Mouse (Mus musculus) adrenal gland, adult 18-20 months (tissue): ENCODE results near the gene C1galt1. TPM values are rescaled to one million over a fixed set of nuclear protein-coding genes. Genes with fewer than 3 reads are reported as not detected.

Experiments
- DNase-seq, 2 experiments: peaks; one replicate each; pipeline ENCODE4 v3.0.0; 2021 to 2022; ENCODE audit warnings: low spot score in 2 of 2
- total RNA-seq, 2 experiments: library from RNA; stranded (reverse); gene quantifications; 1 replicate in 1 of 2; 2 replicates in 1 of 2; pipeline ENCODE4 v1.2.3; 2021

C1galt1 gene
- total RNA-seq, 2 experiments from 2014 or later, result 18.1 to 28.3 TPM

DNA sequence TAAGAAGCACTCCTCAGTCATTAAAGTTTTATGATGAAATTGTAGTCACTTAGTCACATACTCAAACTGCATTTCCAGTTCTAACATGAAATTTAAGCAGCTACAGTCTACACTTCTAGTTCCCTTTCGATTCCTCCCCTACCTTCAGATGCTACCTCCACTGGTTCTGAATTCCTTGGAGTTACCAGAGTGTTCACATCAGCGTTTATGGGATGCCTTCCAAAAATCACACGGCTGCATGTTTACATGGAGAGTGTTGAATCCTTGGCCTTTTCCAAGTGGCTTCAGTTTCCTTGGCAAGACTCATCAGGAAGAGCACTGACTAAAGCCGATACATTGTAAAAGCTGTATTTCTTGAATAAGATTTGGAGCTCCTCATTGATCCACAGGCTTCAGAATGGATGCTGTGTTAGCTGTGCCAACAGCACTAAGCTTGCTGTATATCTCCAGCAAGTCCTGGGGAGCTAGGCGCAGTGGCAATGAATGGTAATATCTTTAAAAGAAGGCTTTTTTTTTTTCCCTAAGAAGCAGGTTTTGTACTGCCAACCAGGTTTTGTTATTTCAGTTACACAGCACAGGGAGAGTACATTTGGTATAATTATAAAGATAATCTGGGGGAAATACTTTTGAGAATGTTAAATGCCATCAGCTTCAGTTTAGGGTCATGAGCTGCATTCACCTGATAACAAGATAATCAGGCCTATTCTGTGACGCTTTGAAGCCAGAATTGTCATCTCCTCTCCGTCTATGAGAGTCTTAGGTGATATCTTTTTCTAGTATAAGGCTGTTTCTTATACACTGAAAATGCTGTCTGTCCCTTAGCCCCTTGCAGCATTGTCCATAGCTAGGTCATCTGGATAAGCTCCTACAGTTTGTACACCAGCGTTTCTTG lies 13.0 kb downstream of the C1galt1 start:
- DNase-seq, result no peak

DNA sequence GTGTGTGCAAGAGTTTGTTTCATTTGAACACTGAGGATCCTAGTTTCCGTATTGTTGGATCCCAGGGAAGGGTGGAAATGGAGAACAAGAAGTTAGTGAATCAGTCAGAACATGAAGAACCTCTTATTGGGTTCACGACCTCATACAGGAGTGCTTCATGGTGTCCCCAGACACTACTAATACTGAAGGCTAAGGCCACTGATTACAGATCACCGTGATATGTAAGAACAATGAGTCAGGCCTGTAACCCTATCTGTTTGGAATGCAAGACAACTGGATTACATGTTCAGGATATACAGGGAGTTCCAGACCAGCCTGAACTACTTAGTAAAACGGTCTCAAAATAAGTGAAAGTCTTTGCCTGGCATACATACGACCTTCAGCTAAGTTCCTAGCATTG lies 13.9 kb downstream of the C1galt1 start:
- DNase-seq, result no peak

DNA sequence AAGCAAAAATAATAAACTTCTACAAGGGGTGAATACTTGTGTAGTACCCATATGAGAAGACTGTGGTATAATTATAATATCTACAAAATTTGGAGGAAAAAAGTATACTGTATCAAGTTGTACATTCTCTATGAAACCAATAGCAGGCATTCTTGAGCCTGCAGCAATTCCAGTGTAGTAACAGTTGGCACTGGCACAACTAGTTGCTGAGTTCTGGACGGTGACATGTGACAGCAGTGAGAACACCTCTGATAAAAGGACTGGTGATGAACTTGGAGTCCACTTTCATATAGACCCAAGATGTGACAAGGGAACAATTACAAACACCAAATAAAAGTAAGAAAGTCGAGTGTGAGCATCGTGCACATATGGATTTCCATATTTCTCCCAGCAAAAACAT lies 14.5 kb downstream of the C1galt1 start:
- no peak for DNase-seq

DNA sequence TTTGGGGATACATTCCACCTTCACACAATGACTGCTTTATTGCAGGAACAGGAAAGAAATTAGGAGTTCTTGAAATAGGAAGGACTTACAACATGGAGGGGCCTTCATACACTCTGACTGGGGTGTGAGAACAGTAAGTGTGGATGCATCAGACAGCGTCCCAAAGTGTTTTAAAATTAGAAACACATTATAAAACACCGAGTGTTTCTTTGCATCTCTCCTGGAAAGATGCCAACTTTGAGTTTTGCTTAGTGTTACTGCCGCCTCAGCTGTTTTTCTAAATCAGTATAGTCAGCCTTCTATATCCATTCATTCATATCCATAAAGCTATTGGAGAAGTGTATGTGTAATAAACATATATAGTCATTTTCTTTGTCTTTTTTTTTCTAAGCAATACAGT lies 16.4 kb downstream of the C1galt1 start:
- no peak for DNase-seq

DNA sequence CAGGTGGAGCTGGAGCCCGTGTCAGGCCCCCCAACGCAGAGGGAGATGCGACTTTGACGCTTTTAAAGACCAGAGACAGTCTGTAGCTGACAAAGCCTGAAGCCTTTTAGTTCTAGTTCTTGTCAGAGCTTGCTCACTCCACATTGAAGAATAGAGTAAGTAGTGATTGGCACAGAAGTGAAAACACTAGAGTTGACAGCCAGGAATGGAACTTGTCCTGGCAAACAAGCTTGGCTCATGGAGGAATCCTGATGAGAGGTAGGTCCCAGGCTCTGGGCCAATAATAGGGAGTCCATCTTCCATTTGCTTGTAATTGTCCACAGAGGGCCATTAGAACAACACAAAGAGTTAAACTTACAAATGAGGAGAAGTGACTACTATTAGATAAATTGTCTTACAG lies 18.7 kb downstream of the C1galt1 start:
- DNase-seq, result no peak

DNA sequence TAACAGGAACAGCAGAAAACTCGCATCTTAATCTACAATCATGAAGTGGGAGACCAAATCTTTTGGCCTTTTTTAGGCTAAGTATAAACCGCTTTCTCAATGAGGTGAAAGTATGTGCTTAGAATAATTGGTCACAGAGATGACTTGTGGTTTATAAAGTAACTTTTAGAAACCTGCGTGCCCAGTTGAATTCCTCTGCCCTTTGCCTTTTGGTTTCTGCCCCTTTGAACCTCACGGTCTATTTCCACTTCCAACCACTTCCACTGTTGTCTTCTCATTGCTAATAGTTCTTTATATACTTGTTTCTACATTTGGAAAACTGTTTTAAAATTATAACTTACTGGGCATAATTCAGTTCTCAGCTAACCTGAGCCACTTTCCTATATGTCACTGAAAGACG lies 32.2 kb downstream of the C1galt1 start:
- DNase-seq, result no peak

DNA sequence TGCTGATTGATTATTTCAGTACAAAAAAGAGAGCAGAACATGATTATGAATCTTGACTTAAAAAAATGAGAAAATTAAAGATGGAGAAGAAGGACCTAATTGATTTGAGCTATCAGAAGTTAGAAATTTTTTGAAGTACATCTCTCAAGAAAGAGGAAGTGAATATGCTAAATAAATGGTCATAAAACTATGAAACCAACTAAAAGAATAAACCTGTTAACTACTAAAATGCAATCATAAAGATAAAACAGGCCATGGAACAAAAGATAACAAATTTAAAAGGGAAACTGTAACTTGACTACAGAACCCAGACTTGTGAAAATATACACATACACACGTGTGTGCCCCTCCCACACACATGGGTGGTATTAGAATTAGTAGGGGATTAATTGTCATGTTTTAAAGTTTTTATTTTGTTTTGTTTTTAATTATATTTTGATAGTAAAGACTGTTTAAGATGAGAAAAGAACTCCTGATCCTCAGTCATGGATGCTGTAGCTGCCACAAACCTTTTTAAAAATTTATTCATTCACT lies 37.0 kb downstream of the C1galt1 start:
- DNase-seq, result no peak

DNA sequence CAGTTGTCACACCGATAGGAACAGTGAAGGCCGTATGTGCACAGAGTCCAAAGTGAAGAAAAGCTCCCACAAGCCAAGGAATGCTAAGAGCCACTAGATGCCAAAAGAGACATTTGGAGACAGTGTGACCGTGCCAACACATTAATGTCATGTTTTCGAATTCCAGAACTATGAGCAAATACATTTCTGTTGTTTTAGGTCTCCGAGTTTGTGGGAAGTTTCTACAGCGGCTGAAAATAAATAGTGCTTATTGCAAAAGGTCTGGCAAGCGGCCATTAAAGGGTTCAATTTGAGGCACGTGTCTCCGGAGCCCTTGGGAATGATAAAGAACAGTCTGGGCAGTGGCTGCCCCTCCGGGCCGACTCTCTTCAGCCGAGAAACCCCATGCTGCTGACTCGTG lies 37.9 kb downstream of the C1galt1 start:
- peak; percentile 48 to 64 for DNase-seq

DNA sequence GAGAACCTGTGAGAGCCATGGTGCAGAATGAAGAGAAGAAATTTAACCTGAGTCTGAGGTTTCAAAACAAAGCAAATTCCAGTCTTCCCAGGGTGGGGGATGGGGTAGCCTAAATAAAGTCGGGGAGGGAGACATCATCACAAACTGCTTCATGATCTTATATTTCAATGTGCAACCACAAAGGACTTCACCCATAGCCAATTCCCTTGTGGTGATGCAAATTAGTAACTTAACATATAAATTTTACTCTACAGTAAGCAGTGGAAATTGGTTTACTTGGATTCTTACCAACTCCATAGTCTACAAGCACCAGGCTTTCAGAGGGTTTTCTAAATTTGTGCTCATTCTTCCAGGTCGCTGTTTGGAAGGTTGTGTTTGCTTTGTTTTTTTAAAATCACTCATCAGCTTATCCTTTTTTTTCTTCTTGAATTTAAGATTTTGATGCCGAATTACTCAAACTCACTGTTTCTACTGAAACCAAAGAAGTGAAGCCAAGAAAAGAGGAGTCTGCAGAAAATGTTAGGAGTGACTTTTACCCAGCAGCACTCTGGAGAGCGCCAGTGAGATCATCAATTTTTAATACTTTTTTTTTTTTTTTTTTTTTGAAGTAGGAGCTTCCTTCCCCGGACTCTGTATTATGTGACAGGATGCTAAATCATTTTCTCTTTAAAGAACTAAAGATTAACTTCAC lies 41.5 kb downstream of the C1galt1 start:
- DNase-seq, result no peak

DNA sequence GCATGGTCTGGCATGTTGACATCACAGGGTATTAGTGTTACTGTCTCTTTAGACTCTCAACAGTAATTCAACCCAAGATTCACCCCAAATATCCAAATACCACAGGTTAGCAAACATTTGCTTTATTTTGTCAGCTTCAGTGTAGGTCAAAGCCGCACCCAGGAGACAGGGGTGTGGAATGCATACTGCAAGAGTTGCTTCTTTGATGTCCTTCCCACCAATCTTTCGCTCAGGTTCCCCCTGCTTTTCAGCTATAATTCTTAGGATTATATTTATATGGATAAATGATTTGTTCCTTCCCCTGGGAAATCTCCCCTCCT lies 42.0 kb downstream of the C1galt1 start:
- DNase-seq, result no peak

DNA sequence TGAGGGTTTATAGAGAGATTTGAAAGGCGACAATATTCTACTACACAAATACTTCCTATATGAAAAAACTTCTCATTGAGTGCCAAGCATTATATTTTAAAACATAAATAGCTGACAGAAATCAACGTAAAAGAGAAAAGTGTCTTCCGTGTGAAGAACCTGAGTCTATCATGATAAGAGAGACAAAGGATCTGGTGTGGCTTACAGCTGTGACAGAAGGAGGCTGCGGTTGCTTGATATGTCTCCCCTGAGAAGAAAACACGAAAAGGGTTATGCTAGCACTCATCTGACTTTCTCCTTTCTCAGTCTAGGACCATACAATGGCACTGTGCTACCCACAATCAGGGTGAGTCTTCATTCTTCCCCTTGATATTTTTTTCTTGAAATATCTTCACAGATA lies 51.7 kb downstream of the C1galt1 start:
- no peak for DNase-seq

DNA sequence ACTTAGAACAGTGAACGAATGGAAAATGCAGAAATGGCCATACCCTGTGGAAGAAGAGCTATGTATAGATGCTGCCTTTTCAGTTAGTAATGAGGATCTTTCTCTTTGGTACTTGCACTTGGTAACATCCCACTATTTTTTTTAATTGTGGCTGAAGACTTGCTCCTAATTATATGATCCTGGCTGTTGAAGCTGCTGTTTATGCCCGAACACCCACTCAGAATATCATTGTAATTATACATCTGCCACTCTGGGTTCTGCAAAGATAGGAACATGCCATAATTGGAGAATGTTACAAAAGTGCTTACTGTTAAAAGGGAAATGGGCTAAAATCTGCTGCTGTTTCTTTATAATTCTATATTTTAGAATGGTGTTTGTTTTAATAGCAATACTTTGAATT lies 67.4 kb downstream of the C1galt1 start:
- DNase-seq, result no peak

Other genes starting within 250 kb of the C1galt1 start
- 10 to 100 TPM; 51.2 to 58.4 TPM for gene Asns, start 151.6 kb upstream of the C1galt1 start, total RNA-seq